Mouse (Mus musculus): ENCODE data around the gene Mcfd2.
A peak's percentile ranks its signal among the peaks of the same experiment; 100 is the strongest.
"Not testable (repeated sequence)": the region's sequence is repeated elsewhere in the genome, so short reads cannot be mapped to it uniquely, and the experiment has no call there.

Mcfd2 gene

DNA sequence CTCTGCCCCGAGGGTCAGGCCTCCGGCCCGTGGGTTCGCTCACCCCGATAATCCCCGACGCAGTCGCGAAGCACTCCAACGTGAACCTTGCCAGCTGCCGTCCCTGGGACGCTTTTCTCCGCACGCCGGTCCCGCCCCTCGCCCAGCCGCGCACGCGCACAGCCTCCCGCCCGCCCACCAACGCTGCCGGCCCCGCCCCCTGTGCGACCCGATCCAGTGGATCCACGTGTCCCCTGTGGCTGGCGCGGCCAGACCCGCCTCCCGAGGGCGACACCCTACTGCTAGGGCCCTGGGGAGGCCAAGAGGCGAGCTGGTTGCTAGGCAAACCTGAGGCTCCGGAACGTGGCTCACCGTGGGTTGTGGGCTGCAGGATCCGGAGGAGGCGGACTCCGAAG lies at the start of gene Mcfd2:
Mcfd2 (minus strand) TSS at position 144 of the 395 bp plus-strand sequence.
- DNase-seq, result peak; percentile 83 to 87

GRCm38 (mm10) chr17:87315021-87315531 lies 49.3 kb upstream of the Mcfd2 start:
- DNase-seq, result peak; percentile 71 to 82

- DNase-seq, result peak; percentile 24 to 47
Observed at GRCm38 (mm10) chr17:87314530-87314946, 48.8 kb upstream of the Mcfd2 start.

DNA sequence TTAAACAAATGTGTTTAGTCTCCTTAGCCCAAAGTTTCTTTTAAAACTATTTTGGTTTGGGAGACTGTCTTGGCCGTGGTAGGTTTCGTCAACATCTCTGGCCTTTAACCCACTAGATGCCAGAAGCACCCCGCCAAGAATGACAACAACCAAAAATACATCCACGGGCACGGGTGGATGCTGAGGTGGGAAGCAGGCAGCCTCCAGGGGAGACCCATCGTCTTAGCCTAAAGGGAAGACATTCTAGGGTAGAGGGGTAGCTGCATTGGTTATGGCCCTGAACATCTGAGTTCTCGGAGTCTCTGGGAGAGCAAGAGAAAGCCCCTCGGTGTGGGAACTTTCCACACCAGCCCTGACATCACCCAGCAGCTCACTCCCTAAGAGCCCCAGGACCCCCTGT lies 48.4 kb upstream of the Mcfd2 start:
- no peak for DNase-seq

- no peak for DNase-seq
Observed at GRCm38 (mm10) chr17:87312924-87313870, 47.5 kb upstream of the Mcfd2 start.

GRCm38 (mm10) chr17:87312351-87312750 lies 46.6 kb upstream of the Mcfd2 start:
- DNase-seq, result no peak

- DNase-seq, result no peak
Observed at GRCm38 (mm10) chr17:87310497-87310896, 44.8 kb upstream of the Mcfd2 start.

DNA sequence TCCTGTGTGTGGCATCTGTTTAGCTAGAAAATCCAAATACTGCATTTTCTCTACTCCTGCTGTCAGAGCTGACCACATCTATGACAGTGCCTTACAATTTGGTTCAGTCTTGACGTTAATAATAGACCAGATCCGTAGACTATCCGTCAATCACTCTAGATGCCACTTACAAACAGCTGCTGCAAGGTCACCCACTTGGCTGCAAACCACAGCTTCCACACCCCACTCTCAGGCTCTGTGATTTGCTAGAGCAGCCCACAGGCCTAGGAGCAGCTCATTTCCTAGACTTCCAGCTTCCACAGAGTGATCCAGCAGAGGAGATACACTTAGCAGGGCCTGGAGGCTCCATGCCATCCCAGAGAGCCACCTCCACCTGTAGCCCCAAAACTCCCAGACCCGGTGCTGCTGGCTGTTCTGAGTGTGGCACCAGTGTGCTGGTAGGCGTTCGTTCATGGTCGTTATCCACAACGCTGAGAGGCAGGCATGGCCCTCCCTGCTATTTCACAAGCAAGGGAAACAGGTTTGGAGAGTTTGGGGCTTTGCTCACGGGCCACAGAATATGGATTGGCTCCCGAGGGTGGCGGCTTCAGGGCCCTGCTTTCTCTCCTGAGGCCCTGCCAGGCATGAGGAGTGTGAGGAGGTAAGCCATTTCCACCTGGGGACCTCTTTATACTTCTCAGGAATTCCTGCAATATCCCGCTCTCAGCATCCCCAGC lies 43.5 kb upstream of the Mcfd2 start:
- DNase-seq, result no peak

DNA sequence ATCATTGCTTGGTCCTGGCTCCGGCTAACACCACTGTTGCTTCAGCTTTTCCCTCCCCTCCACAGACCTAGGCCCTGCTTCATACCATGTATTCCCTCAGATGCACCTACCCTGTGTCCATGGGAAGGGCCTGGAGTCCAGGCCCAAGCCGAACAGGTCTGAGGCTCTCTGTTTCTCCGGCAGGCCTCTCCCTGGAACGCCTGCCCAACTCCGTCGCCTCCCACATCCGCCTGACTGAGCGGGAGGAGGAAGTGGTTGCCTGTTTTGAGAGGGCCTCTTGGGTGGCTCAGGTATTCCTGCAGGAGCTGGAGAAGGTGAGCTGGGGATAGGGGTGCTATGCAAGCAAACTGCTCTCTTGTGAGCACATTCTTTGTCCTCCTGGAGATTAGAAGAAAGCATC lies 41.0 kb upstream of the Mcfd2 start:
- DNase-seq, result peak in 1 of 2 experiments; percentile 24

DNA sequence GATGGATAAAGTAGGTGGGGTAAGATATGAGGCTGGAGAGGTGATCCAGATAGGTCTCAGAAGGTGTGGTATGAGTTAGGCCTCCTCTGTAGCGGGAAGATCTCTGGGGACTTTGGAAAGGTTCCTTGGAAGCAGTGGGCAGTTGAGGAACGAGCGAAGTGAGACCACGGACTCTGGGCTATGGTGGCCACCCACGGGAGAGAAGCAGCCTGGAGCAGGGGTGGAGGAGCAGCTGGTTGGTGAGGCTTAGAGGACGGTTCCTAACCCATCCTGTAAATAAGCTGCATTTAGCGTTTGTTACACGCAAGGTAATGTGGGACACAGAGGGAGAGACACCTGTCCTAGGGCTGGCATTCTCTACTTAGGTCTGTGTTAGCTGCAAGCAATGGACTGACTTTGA lies 39.3 kb upstream of the Mcfd2 start:
- no peak for DNase-seq

- DNase-seq, result no peak
Observed at GRCm38 (mm10) chr17:87304151-87304894, 38.6 kb upstream of the Mcfd2 start.

DNA sequence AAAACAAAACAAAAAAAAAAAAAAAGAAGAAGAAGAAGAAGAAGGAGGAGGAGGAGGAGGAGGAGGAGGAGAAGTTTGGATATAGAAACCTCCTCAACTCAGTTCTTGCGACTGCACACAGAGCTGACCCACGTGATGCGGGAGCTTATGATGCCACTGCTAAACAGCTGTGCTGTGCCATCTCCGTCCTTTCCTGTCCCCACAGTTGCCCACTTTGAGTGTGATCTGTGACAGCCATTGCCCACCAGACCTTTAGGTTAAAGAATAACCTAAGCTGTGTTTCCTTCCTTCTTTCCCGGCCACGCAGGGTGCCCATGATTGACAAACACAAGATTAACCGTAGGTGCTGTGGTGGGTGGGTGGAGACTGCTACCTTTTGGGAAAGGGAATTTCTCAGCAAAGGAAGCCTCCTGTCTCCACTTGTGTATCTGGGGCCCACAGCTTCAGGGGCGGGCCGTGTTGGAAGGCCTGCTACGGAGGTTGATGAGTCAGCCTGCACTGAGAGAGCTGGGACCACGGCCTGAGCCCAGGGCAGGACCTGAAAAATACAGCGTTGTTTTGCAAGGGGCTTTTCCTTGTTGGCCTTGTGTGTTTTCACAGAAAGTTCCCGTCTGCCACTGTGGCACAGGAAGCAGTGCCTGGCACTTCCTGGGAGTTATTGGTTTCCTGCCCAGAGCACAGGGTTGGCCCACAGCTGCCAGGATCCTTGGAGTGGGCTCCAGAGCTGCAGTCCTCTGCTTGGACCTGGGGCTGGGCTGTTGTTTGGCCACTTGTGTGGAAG lies 36.5 kb upstream of the Mcfd2 start:
- DNase-seq, result no peak

GRCm38 (mm10) chr17:87301607-87302006 lies 35.9 kb upstream of the Mcfd2 start:
- DNase-seq, result not testable (repeated sequence)

- no peak for DNase-seq
Observed at GRCm38 (mm10) chr17:87300340-87300739, 34.6 kb upstream of the Mcfd2 start.

DNA sequence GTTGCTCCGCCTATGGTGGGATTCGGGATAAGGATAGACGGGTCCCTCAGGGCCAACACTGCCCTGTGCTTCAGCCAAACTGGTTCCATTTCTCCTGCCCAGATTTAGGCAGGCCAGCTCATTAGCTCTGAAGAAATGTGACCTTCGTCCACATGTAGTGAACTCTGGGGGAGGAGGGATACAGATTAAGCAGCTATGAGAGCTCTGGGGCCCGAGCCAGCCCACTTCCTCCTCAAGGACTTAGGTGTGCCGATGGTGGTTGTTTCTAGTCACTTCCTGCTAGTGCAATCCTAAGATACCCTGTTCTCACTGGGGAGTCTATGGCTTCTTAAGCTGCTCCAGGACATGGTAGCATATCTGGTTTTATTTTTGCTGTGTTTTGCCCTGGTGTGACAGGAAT lies 33.2 kb upstream of the Mcfd2 start:
- no peak for DNase-seq

DNA sequence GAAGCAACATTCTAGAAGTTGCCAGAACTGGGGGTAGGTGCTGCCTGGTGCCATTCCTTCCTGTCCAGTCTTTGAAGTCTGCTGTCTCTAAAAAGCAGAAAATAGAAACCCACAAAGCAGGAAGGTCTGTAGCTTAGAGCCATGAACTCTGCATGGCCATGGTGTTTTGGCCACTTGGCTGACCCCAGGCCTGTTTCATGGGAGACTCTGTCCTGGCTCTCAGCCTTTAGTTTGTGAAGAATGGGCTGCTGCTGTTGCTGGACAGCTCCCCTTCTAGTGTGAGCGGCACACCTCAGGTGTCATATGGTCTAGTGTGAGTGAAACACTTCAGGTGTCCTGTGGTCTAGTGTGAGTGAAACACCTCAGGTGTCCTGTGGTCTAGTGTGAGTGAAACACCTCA lies 31.0 kb upstream of the Mcfd2 start:
- DNase-seq, result not testable (repeated sequence)

DNA sequence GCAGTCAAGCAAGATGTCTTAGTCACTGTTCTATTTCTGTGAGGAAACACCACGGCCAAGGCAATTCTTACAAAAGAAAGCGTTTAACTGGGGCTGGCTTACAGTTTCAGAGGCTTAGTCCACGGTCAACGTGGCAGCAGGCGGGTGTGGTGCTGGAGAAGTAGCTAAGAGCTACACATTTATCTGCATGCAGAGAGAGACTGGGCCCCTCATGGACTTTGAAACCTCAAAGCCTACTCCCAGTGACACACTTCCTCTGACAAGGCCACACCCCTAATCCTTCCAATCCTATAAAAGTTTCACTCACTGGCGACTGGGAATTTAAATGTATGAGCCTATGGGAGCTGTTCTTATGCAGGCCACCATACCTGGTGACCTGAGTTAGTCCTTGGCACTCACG lies 30.0 kb upstream of the Mcfd2 start:
- no peak for DNase-seq

DNA sequence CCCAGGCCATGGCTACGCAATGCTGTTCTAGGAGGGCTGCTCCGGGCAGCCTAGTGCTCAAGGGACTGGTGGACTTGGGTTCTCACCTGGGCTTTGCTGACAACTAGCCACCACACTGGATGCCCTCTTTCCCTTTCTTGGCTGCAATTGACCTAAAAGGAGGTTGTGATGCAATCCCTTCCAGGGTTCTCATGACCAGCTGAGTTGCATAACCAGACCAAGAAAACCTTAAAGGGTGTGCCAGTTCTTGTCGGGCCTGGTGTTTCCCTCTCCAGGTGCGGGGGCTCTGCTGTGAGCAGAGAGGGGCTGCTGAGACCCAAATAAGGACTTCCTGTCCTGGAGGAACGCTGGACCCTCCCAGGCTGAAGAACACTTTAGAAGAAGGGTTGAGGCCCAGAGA lies 27.4 kb upstream of the Mcfd2 start:
- DNase-seq, result no peak

DNA sequence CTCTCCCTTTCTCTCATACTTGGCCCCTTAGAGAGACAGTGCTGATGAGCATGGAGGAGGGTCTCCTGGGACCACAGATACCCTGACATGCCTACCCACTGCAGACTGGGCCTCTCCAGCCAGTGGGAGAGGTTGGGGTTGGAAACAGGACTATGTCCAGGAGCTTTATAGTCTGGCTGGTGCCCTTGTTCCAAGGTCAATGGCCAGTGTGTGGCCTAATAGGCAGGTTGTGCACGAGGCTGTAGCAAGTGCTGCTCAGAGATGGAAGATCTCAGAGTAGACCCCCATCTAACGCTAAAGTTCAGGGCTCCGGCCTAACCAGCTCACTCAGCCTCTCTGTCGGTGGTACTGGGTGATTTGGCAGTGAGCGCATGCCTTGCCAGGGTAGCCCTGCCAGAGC lies 26.0 kb upstream of the Mcfd2 start:
- DNase-seq, result no peak

DNA sequence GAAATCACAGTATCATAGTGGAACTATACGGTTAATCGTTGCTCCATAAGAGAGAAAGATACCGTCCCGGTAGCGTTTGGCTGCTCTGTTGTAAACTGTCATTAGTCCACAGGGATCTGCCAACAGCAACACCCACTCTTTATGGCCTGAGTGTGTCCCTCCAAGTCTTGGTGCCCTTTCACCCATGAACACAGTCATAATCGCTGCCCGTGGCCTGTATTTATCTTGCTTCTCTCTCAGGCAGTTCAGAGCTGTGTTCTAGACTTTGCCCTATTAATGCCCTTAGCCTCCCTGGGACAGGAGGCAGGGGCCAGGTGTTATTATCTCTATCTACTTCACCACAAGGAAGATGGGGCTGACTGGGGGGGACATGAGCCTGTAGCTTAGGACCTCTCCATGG lies 25.3 kb upstream of the Mcfd2 start:
- no peak for DNase-seq

GRCm38 (mm10) chr17:87289367-87289766 lies 23.6 kb upstream of the Mcfd2 start:
- no peak for DNase-seq

DNA sequence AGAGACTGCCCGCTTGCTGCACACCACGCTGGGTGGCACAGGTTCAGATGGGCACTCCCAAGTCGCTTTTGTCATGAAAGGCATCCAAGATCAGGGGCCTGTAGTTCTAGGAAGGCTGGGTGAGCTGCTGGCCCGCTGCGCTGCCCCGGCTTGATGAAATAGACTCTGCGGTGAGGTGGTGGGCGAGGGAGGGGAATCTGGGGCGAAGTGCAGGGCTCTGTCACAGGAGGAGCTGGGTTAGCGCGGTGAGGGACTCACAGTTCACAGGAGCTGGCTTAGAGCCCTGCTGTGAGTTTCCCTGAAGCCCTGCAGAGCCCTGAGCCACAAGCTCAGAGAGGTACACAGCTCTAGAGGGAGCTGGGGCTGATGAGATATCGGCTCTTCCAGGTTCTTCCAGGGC lies 22.4 kb upstream of the Mcfd2 start:
- DNase-seq, result no peak

Data from thymus, adult 18-20 months (tissue).